Mouse (Mus musculus) intestine, embryonic 15.5 days (tissue): Measurements from ENCODE around the gene Adgrg5. TPM values are rescaled to one million over a fixed set of nuclear protein-coding genes. Genes with fewer than 3 reads are reported as not detected.

Experiments
- ATAC-seq: fragments of 200-750 bp; cut with Nextera tagmentation; 2 replicates; pipeline ENCODE4 v1.8.0; 2017; ENCODE audit warnings: moderate TSS enrichment, moderate library complexity
- H3K27ac ChIP-seq: fragments of 300-500 bp; sonication (generic); 2 replicates; pipeline ENCODE4 v1.5.1; 2015; ENCODE audit warnings: mild to moderate bottlenecking, inconsistent platforms
- H3K27me3 ChIP-seq: fragments of 300-500 bp; sonication (generic); replicated peaks from 2 replicates; pipeline ENCODE4 v1.6.1; 2015; ENCODE audit warnings: inconsistent platforms
- H3K36me3 ChIP-seq: fragments of 300-500 bp; sonication (generic); 2 replicates; pipeline ENCODE4 v1.6.1; 2015; ENCODE audit warnings: inconsistent platforms
- H3K4me1 ChIP-seq: fragments of 300-500 bp; sonication (generic); replicated peaks from 2 replicates; pipeline ENCODE4 v1.6.1; 2015; ENCODE audit warnings: inconsistent platforms
- H3K4me2 ChIP-seq: fragments of 300-500 bp; sonication (generic); replicated peaks from 2 replicates; pipeline ENCODE4 v1.6.1; 2015; ENCODE audit warnings: mild to moderate bottlenecking, inconsistent platforms
- H3K4me3 ChIP-seq: fragments of 300-500 bp; sonication (generic); replicated peaks from 2 replicates; pipeline ENCODE4 v1.5.1; 2015; ENCODE audit warnings: inconsistent platforms
- H3K9ac ChIP-seq: fragments of 300-500 bp; sonication (generic); 2 replicates; pipeline ENCODE4 v1.6.1; 2015; ENCODE audit warnings: inconsistent platforms
- H3K9me3 ChIP-seq: fragments of 300-500 bp; sonication (generic); 2 replicates; pipeline ENCODE4 v1.6.1; 2016; ENCODE audit warnings: inconsistent platforms
- WGBS: fragments of 180-500 bp; shearing (Covaris S2); methylation state at CpG from one replicate; pipeline ENCODE4 v1.1.7; 2015; 5-methylcytosine and 5-hydroxymethylcytosine counted together
- polyA plus RNA-seq: library from polyadenylated mRNA; unstranded; fragments of >200 nt; fragmentation: Nextera tagmentation; extraction: Ambion mirVana; gene quantifications from 2 replicates; pipeline ENCODE4 v1.2.1, GENCODE M21; 2015

The Adgrg5 gene
- polyA plus RNA-seq, 1 experiment from 2014 or later: 1.3 TPM

DNA sequence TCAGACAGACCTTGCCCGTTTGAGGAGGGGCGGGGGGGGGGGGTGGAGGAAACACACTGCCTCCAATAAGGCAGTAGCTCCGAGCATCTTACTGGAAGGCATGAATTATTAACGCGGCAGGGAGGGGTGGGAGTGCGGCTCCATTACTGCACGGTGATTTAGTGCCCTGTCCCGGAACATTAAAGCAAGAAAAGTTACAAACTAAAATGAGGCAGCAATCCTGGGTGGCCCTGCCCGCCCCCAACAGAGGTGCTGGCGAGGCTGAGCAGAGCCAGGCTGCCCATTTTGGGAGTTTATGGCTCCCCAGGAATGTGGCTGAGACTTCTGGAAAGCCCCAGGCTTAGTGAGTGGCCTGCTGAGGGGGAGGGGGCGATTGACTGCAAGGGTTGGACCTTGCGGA is 19.8 kb upstream of the Adgrg5 start:
- Histone ChIP-seq H3K9ac (no peak overlapping the region), H3K4me3 (no peak overlapping the region), H3K4me1 (peaks cover 43% of the 10 kb centered on the region), H3K36me3 (peaks cover 7% of the 10 kb centered on the region; the same call in 1 of the 2 replicates), H3K27ac (no peak overlapping the region), H3K4me2 (no peak overlapping the region), H3K27me3 (no peaks in the 10 kb centered on the region), H3K9me3 (no peaks in the 10 kb centered on the region)
- no peak for ATAC-seq
- WGBS: 39% methylated on average over 12 of the region's 12 CpGs

DNA sequence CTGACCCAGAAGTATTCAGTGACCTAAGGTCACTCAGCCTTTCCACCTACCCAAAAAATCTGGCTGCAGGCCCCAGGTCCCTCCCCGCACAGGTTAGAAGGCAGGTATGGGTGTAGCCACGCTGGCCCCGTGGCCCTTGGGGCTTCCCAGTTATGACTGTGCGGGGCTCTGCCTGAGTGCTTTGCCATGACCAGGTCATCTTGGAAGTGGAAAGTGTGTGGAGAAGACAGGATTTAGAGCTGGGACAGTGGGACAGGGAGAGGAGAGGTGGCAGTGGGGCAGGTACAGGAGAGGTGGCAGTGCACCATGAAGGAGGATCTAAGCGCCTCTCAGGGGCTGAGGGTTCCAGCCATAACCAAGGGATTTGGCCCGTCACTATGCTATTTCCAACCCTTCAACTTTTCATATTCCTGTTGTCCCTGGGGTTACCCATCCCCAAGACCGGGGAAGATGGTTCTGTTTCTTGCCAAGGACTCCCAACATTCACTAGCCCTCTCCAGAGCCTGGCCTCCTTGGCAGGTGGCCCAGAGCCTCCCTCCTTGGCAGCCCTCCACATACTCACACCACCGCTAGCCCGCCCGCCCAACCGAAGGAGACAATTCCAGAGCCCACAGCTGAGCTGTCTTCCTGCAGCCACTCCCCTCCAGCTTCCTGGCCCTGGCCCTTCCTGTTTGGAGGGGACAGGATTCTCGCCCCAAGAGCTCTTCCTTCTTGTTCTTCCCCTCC is 18.9 kb upstream of the Adgrg5 start:
- peak overlapping the region; percentile 32; the same call in 1 of the 2 replicates for H3K27ac ChIP-seq
- 61% methylated on average over 12 of the region's 12 CpGs for WGBS
- H3K9me3 ChIP-seq: no peaks in the 10 kb centered on the region
- no peak overlapping the region for H3K9ac ChIP-seq
- H3K4me2 ChIP-seq: 0 out of 2 replicates have a peak overlapping the region, but pooled peaks have one; percentile 0
- H3K27me3 ChIP-seq: no peaks in the 10 kb centered on the region
- H3K36me3 ChIP-seq: peaks cover 7% of the 10 kb centered on the region; the same call in 1 of the 2 replicates
- peaks cover 34% of the 10 kb centered on the region for H3K4me1 ChIP-seq
- ATAC-seq: no peak
- no peak overlapping the region for H3K4me3 ChIP-seq

DNA sequence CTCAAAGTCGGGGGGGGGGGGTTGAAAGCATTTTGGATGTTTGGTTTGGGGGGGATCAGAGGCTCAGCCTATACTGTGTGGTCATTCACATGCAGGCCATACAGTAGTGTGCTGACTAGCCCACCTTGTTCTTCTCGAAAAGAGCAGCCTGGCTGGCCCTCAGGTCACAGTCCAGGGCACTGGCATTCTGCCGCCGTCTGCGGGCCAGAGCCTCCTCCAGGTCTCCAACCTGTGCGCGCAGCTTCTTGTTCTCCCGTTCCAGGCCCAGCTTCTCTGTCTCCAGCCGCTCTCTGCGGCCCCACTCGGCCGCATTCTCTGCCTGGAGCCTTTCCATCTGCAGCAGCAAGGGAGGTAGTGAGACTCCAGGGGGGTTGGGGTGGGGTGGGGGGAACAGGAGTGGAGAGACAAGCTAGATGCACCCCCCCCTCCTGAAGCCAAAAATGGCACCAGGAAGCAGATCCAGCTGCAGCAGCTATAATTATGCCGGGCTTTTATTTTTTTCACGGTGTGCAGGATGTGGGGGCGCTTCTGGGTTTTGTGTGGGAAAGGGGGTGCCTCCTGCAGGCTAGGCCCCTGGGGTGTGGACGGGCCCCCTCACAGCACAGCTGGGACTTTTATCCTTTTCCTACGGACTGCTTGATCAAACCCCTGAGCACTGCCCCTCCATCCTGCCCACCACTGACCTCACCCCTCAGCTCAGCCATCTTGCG is 15.7 kb upstream of the Adgrg5 start:
- H3K9ac ChIP-seq: no peak overlapping the region
- no peak overlapping the region for H3K27ac ChIP-seq
- H3K36me3 ChIP-seq: peaks cover 10% of the 10 kb centered on the region; the same call in 1 of the 2 replicates
- H3K9me3 ChIP-seq: no peaks in the 10 kb centered on the region
- no peak for ATAC-seq
- no peak overlapping the region for H3K4me3 ChIP-seq
- H3K4me1 ChIP-seq: peaks cover 13% of the 10 kb centered on the region
- WGBS: 80% methylated on average over 18 of the region's 18 CpGs
- H3K27me3 ChIP-seq: no peaks in the 10 kb centered on the region
- H3K4me2 ChIP-seq: no peak overlapping the region

DNA sequence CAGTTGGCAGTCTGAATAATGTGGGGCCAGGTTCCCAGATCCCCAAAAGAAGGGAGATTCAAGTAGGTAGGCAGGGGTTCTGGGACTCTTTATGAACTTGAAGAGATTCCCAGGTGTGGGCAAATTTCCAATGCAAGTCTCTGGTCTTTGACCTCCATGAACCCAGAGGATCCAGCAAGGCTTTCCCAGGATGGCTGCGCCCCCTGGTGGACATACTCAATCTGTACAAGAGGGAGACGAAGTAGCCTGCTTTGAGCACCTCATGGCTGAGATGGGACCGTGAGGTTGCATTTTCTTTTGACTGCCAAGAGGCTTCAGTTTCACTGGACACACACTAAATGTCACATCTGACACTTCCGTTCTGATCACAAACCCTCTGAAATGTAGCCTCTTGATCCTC is 14.6 kb upstream of the Adgrg5 start:
- no peak overlapping the region for H3K9ac ChIP-seq
- no peak overlapping the region for H3K4me3 ChIP-seq
- peaks cover 3% of the 10 kb centered on the region; the same call in 1 of the 2 replicates for H3K27me3 ChIP-seq
- H3K36me3 ChIP-seq: peaks cover 10% of the 10 kb centered on the region; the same call in 1 of the 2 replicates
- peaks cover 22% of the 10 kb centered on the region for H3K4me1 ChIP-seq
- 7% methylated on average over 4 of the region's 4 CpGs for WGBS
- H3K9me3 ChIP-seq: no peaks in the 10 kb centered on the region
- no peak overlapping the region for H3K4me2 ChIP-seq
- ATAC-seq: peak; percentile 66
- H3K27ac ChIP-seq: no peak overlapping the region

DNA sequence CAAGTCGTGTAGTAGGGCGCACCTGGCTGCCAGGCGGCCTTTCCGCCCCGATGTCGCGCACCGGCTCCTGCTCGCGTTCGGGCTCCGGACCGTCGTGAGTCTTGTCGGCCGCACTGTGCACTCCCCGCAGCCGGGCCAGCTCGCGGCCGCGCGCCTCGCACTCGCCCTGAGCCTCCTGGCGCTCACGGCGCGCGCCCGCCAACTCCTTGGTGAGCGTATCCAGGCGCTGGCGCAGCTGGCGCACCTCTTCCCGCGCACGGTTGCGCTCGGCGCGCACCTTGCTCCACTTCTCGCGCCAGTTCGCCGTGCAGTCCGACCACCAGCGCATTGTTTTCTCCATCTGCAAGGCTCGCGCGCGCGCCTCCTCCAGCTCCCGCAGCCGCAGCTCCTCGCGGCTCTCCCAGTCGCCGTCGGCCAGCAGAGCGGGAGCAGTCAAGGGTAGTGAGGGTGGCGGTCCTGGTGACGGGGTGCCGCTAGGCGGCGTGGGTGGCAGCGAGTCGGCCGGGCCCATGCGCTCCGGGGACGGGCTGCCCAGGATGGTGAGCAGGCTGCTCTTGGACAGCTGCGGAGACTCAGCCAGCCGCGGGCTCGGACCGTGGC is 10.3 kb upstream of the Adgrg5 start:
- peaks cover 41% of the 10 kb centered on the region for H3K4me1 ChIP-seq
- H3K4me2 ChIP-seq: peak overlapping the region; percentile 72
- H3K4me3 ChIP-seq: peak overlapping the region; percentile 31
- peaks cover 3% of the 10 kb centered on the region; the same call in 1 of the 2 replicates for H3K27me3 ChIP-seq
- H3K9me3 ChIP-seq: no peaks in the 10 kb centered on the region
- peak; percentile 48 for ATAC-seq
- 15% methylated on average over 77 of the region's 77 CpGs for WGBS
- H3K27ac ChIP-seq: no peak overlapping the region
- H3K36me3 ChIP-seq: peaks cover 5% of the 10 kb centered on the region; the same call in 1 of the 2 replicates
- peak overlapping the region; percentile 8; the same call in 1 of the 2 replicates for H3K9ac ChIP-seq

DNA sequence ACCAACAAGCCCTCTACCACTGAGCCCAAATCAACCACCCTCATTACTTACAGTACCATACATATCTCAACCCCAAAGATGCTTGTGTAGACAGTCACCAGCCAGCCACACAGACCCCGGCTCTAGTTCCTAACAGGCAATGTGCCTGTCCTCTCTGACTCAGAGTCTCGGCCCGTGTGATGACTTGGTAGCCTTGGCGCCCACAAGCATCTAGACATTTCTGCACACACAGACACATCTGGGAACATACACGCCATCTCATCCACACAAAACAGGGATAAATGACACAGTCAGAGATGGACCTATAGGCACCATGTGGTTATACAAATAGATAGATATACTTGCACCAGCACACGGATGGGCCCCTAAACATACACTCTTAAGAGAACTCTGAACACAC is 9.2 kb upstream of the Adgrg5 start:
- Histone ChIP-seq H3K27me3 (peaks cover 3% of the 10 kb centered on the region; the same call in 1 of the 2 replicates), H3K4me1 (peaks cover 44% of the 10 kb centered on the region), H3K36me3 (peaks cover 5% of the 10 kb centered on the region; the same call in 1 of the 2 replicates), H3K9ac (no peak overlapping the region), H3K4me2 (peak overlapping the region; percentile 24; the same call in 1 of the 2 replicates), H3K9me3 (no peaks in the 10 kb centered on the region), H3K4me3 (no peak overlapping the region), H3K27ac (no peak overlapping the region)
- WGBS: 68% methylated on average over 6 of the region's 6 CpGs
- no peak for ATAC-seq

DNA sequence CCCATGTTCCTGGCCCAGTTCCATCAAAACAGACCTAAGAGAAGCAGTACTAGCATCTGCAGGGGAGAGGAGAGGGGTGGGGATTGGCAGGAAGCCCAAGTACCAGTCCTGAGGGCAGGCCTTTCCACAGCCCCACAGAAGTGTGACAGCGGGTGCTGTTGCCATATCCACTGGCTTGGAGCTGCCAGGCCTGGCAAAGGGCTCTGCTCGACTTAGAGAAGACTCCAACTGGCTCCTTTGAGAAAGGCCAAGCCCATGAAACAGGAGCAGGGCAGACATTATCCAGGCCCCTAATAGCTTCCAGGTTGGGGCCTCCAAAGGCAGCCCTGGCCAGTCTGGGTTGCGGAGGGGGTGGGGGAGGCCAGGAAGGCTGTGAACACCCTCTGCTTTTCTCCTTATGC is 8.8 kb upstream of the Adgrg5 start:
- H3K27ac ChIP-seq: no peak overlapping the region; the same call in 1 of the 2 replicates
- ATAC-seq: no peak
- H3K4me3 ChIP-seq: no peak overlapping the region
- no peak overlapping the region for H3K9ac ChIP-seq
- WGBS: 39% methylated on average over 3 of the region's 3 CpGs
- H3K36me3 ChIP-seq: peaks cover 5% of the 10 kb centered on the region; the same call in 1 of the 2 replicates
- H3K4me2 ChIP-seq: peak overlapping the region; percentile 24
- H3K4me1 ChIP-seq: peaks cover 44% of the 10 kb centered on the region
- H3K9me3 ChIP-seq: no peaks in the 10 kb centered on the region
- peaks cover 3% of the 10 kb centered on the region; the same call in 1 of the 2 replicates for H3K27me3 ChIP-seq

DNA sequence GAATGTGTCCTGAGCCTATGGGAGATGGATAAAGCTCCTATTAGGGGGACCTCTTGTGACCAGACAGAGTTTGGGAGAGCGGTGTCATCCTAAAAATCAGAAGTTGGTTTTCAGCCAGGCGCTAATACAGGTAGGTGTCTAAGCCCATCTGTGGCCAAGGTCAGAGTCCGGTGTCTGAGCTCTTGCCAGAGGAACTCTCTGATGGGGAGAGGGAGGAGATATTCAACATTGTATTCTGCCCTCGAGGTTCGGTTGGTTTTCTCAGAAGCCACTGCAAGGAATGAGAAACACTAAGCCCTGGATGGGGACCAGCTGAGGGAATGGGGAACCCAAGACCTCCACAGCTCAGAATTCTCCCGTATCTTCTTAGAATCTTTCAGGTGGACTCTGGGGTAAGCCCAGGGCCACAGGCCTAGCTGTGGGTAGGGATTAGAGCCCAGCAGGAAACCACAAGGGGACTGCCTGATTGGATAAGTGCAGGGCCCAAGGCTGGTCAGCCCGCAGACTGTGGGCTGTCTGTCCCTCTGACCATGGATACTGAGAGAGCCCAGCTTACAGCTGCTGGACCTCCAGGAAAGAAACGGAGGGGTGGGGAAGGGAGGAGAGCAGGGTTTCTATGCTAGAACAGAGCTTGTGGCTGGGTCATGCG is 7.1 kb upstream of the Adgrg5 start:
- Histone ChIP-seq H3K4me2 (peak overlapping the region; percentile 90), H3K4me3 (peak overlapping the region; percentile 85), H3K27ac (peak overlapping the region; percentile 65), H3K4me1 (peaks cover 44% of the 10 kb centered on the region), H3K36me3 (peaks cover 2% of the 10 kb centered on the region; the same call in 1 of the 2 replicates), H3K9me3 (no peaks in the 10 kb centered on the region), H3K27me3 (peaks cover 3% of the 10 kb centered on the region; the same call in 1 of the 2 replicates), H3K9ac (peak overlapping the region; percentile 35)
- ATAC-seq: no peak
- 47% methylated on average over 9 of the region's 9 CpGs for WGBS

DNA sequence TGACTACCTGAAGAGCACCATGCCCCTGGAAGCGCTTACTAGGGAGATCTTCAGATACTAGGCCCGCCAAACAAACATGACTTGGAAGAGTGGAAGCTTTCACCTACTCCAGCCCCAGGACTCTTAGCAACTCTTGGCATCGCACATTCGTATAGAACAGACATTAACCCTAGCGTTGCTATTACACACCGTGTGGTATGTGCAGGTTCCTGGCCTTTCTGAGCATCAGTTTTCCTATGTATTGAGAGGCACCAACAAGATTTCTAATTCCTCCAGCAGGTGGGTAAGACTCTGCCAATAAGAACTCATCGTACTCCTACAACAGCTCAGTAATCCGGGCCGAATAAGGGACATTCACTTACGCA is 6.6 kb upstream of the Adgrg5 start:
- ATAC-seq: peak; percentile 4; the same call in 1 of the 2 replicates
- Histone ChIP-seq H3K4me2 (peak overlapping the region; percentile 90), H3K36me3 (no peaks in the 10 kb centered on the region), H3K9ac (peak overlapping the region; percentile 61), H3K4me1 (peaks cover 44% of the 10 kb centered on the region), H3K9me3 (no peaks in the 10 kb centered on the region), H3K27ac (peak overlapping the region; percentile 65), H3K4me3 (peak overlapping the region; percentile 85), H3K27me3 (peaks cover 3% of the 10 kb centered on the region; the same call in 1 of the 2 replicates)
- WGBS: 6% methylated on average over 10 of the region's 10 CpGs

DNA sequence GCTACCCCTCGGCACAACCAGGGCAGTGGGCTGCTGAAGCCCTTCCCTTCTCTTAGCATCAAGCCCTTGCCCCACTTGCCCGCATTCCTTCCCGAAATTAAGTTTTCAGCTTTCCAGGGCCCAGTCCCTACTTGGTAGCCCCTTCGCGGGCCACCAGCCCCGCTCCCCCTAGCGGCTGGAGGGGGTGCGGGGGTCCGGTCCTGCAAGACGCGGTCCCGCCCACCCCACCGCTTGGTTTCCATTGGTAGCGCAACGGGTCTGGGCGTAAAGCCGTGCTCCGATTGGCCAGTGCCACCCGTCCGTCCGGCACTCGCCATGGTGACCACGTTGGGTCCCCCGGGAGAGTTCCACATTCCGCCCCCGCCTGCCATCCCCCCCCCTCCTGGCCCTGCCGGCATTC is 6.1 kb upstream of the Adgrg5 start:
- peak overlapping the region; percentile 76 for H3K27ac ChIP-seq
- H3K36me3 ChIP-seq: no peaks in the 10 kb centered on the region
- peak overlapping the region; percentile 78 for H3K9ac ChIP-seq
- WGBS: under 1% methylated on average over 27 of the region's 27 CpGs
- no peaks in the 10 kb centered on the region for H3K9me3 ChIP-seq
- ATAC-seq: peak; percentile 96
- H3K4me3 ChIP-seq: peak overlapping the region; percentile 85
- H3K4me1 ChIP-seq: peaks cover 45% of the 10 kb centered on the region
- peak overlapping the region; percentile 90 for H3K4me2 ChIP-seq
- peaks cover 3% of the 10 kb centered on the region; the same call in 1 of the 2 replicates for H3K27me3 ChIP-seq

DNA sequence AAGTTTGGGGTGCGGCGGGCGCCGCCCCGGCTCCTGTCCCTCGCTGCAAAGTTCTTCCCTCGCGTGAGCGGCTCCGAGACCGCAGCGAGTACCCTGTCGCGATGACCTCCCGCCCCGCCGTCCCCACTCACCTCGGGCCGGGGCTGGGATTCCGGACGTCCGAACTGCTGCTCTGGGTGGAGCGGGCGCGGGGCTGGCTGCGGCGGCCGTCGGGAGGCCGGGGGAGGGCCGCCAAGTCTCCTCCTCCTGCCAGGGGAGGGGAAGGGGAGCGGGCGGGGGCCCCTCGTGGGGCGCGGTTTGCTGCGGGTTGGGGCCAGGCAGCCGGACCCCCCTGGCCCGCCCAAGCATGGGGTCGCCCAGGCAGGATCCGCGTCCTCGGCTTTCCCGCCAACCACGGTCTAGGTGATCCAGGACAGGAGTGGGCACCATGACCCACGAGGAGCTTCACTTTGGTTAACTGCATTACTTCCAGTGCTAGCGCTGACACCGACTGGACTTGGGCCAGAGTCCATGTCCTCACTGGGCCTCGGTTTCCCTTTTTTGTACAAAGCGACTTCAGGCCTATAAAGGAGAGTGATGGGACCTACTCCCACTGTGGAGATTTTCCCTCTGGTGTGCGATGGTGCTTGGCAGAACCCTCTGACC is 5.5 kb upstream of the Adgrg5 start, which contains the start of gene Ccdc102a:
Gene Ccdc102a (minus strand): TSS at position 248 of the 645 bp plus-strand sequence.
- peaks cover 3% of the 10 kb centered on the region; the same call in 1 of the 2 replicates for H3K27me3 ChIP-seq
- WGBS: 2% methylated on average over 50 of the region's 51 CpGs
- H3K9me3 ChIP-seq: no peaks in the 10 kb centered on the region
- H3K4me1 ChIP-seq: peaks cover 49% of the 10 kb centered on the region
- peak within 1 kb of the TSS; percentile 85 for H3K4me3 ChIP-seq
- H3K4me2 ChIP-seq: peak within 1 kb of the TSS; percentile 90
- H3K9ac ChIP-seq: peak within 1 kb of the TSS; percentile 78
- ATAC-seq: peak; percentile 72
- H3K36me3 ChIP-seq: no peaks in the 10 kb centered on the region
- H3K27ac ChIP-seq: peak within 1 kb of the TSS; percentile 76
